Mouse (Mus musculus) kidney, embryonic 14.5 days (tissue): Measurements from ENCODE around the gene Tmem200b. TPM values are rescaled to one million over a fixed set of nuclear protein-coding genes. Genes with fewer than 3 reads are reported as not detected.

ENCODE experiments used
- ATAC-seq: fragments of 200-750 bp; cut with Nextera tagmentation; 2 replicates; pipeline ENCODE4 v1.8.0; 2017; ENCODE audit warnings: moderate number of reproducible peaks, mild to moderate bottlenecking, moderate TSS enrichment, moderate library complexity; ENCODE audit not compliant: low FRiP score, low TSS enrichment
- H3K27ac ChIP-seq: fragments of 300-500 bp; sonication (generic); 2 replicates; pipeline ENCODE4 v1.5.1; 2014; ENCODE audit warnings: low read depth, mild to moderate bottlenecking, low read length, moderate library complexity, mixed read lengths
- H3K27me3 ChIP-seq: fragments of 300-500 bp; sonication (generic); 2 replicates; pipeline ENCODE4 v1.6.1; 2014; ENCODE audit warnings: mild to moderate bottlenecking, low read length; ENCODE audit not compliant: control insufficient read depth, insufficient read depth
- H3K36me3 ChIP-seq: fragments of 300-500 bp; sonication (generic); 2 replicates; pipeline ENCODE4 v1.6.1; 2014; ENCODE audit warnings: low read length, mixed read lengths; ENCODE audit not compliant: control insufficient read depth, insufficient read depth
- H3K4me1 ChIP-seq: fragments of 300-500 bp; sonication (generic); 2 replicates; pipeline ENCODE4 v1.6.1; 2014; ENCODE audit warnings: low read length, mixed read lengths; ENCODE audit not compliant: control insufficient read depth, insufficient read depth
- H3K4me2 ChIP-seq: fragments of 300-500 bp; sonication (generic); replicated peaks from 2 replicates; pipeline ENCODE4 v1.6.1; 2014; ENCODE audit warnings: low read depth, mild to moderate bottlenecking, low read length
- H3K4me3 ChIP-seq: fragments of 300-500 bp; sonication (generic); 2 replicates; pipeline ENCODE4 v1.5.1; 2014; ENCODE audit warnings: mild to moderate bottlenecking, low read length
- H3K9ac ChIP-seq: fragments of 300-500 bp; sonication (generic); 2 replicates; pipeline ENCODE4 v1.6.1; 2014; ENCODE audit warnings: low read depth, mild to moderate bottlenecking, low read length, moderate library complexity
- H3K9me3 ChIP-seq: fragments of 300-500 bp; sonication (generic); 2 replicates; pipeline ENCODE4 v1.6.1; 2016; ENCODE audit warnings: low read length; ENCODE audit not compliant: control insufficient read depth
- WGBS: fragments of 180-500 bp; shearing (Covaris S2); extraction: QIAGEN DNeasy Blood & Tissue Kit; methylation state at CpG from one replicate; pipeline ENCODE4 v1.1.7; 2014; 5-methylcytosine and 5-hydroxymethylcytosine counted together
- polyA plus RNA-seq: library from polyadenylated mRNA; unstranded; fragments of >200 nt; fragmentation: Nextera tagmentation; extraction: Ambion mirVana; gene quantifications from 2 replicates; pipeline ENCODE4 v1.2.1, GENCODE M21; 2014

Gene Tmem200b
- polyA plus RNA-seq, 1 experiment from 2014 or later = 1.8 TPM

DNA sequence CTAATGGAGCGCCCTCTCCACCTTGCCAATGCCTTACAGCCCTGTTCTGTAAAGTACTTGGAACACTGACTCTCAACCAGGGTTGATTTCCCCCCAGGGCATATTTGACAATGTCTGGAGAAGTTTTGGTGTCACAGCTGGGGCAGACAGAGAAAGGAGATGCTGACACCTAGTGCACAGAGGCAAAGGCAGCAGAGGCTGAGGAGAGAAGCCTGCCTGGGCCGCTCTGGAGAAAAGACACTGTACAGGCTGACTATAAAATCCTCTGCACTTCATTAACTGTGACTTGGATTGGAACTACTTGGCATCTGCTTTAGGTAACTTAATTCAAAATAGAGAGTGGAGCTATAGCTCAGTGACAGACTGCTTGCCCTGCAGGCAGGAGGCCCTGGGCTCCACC lies 47.3 kb downstream of the Tmem200b start:
- no peaks in the 10 kb centered on the region for H3K4me1 ChIP-seq
- peaks cover 47% of the 10 kb centered on the region for H3K36me3 ChIP-seq
- no peak overlapping the region for H3K27ac ChIP-seq
- H3K4me3 ChIP-seq = no peak overlapping the region
- H3K9ac ChIP-seq = no peak overlapping the region
- no peaks in the 10 kb centered on the region for H3K27me3 ChIP-seq
- ATAC-seq = peak; percentile 68; the same call in 1 of the 2 replicates
- 70% methylated on average over 2 of the region's 2 CpGs for WGBS
- no peaks in the 10 kb centered on the region for H3K9me3 ChIP-seq
- no peak overlapping the region for H3K4me2 ChIP-seq

DNA sequence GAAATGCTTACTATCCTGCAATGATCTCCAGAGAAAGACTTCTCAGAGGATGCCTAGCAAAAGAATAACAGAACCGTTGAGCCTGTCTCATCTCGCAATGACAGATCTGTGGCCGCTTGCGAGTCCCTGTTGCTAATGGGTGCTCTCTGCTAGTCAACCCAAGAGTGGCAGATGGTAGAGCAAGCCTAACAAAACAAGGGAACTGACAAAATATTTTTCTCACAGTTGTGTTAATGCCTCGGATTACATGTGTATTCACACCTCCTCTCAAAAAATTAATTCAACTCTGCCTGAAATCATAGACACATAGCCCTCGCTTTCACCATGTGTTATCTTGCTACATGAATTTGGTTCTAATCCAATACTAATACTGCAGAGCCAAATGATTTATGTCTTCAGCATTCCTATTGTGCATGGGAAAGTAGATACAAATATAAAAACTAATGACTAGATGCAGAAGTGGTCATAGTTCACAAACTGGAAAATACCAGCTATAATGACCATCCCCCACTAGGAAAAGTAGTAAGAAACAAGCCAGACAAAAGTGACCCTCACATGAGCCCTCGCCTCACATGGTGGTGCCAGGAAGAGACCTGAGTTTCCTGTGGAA lies 48.8 kb downstream of the Tmem200b start:
- Histone ChIP-seq H3K4me2 (no peak overlapping the region), H3K27me3 (no peaks in the 10 kb centered on the region), H3K9ac (no peak overlapping the region), H3K4me3 (no peak overlapping the region), H3K9me3 (no peaks in the 10 kb centered on the region), H3K36me3 (peaks cover 54% of the 10 kb centered on the region), H3K27ac (0 out of 2 replicates have a peak overlapping the region, but pooled peaks have one; percentile 19), H3K4me1 (no peaks in the 10 kb centered on the region)
- no peak for ATAC-seq
- WGBS = 73% methylated on average over 7 of the region's 7 CpGs

Other genes starting within 250 kb of the Tmem200b start
- 17.0 and 25.2 TPM in 2 replicates for gene Ptpru, start 83.5 kb upstream of the Tmem200b start, polyA plus RNA-seq
- gene Mecr, start 78.3 kb upstream of the Tmem200b start, polyA plus RNA-seq = 40.9 and 46.6 TPM in 2 replicates
- gene Srsf4, start 48.2 kb upstream of the Tmem200b start, polyA plus RNA-seq = 82.4 and 118 TPM in 2 replicates
- gene Gm10300, start 152.9 kb downstream of the Tmem200b start, polyA plus RNA-seq = 0.09 TPM in 1 of 2 replicates, not detected in the other
- 52.5 and 78.5 TPM in 2 replicates for gene Epb41, start 153.6 kb downstream of the Tmem200b start, polyA plus RNA-seq
- gene Oprd1, start 222.7 kb downstream of the Tmem200b start, polyA plus RNA-seq = 0.09 and 0.30 TPM in 2 replicates